Mouse (Mus musculus): ENCODE data around the gene Plagl2. TPM values are rescaled to one million over a fixed set of nuclear protein-coding genes. Genes with fewer than 3 reads are reported as not detected.

Plagl2 gene
- polyA plus RNA-seq, 1 experiment from 2014 or later: 53.5 TPM

- Histone ChIP-seq H3K4me1 (ENCODE audit: control insufficient read depth, insufficient read depth, low read length) (peaks cover 3% of the 10 kb centered on the region; the same call in 1 of the 2 replicates), H3K9me3 (ENCODE audit: control insufficient read depth, low read length) (no peaks in the 10 kb centered on the region), H3K36me3 (ENCODE audit: control insufficient read depth, insufficient read depth, low read length) (peaks cover 8% of the 10 kb centered on the region), H3K9ac (ENCODE audit: low read depth, low read length) (no peak overlapping the region), H3K27ac (ENCODE audit: low read length) (no peak overlapping the region), H3K4me2 (ENCODE audit: low read depth, low read length) (no peak overlapping the region), H3K4me3 (ENCODE audit: low read length) (no peak overlapping the region), H3K27me3 (replicated peaks; ENCODE audit: control insufficient read depth, insufficient read depth, low read length) (no peaks in the 10 kb centered on the region)
- 84% methylated on average over 4 of the region's 4 CpGs for WGBS
- ATAC-seq: no peak
Observed at GRCm38 (mm10) chr2:153213351-153213750, 27.9 kb downstream of the Plagl2 start.

DNA sequence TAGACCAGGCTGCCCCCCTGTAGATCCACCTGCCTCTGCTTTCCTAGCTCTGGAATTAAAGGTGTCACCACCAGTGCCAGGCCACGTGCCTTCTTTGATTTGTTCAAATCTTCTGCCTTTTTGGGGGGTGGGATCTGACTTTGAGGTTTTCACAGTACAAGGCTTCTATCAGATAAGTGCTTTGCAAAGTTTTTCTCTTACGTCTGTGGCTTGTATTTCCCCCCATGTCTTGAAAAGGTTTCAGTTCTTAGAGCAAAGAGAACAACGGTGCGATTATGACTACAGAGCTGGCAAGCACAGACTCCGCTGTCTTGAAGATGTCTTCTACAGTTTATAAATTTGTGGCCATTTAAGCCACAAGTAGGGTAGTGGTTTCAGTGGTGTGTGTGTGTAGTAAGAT lies 29.8 kb downstream of the Plagl2 start:
- H3K4me3 ChIP-seq (ENCODE audit: low read length): no peak overlapping the region
- WGBS: 93% methylated on average over 5 of the region's 5 CpGs
- no peak overlapping the region for H3K4me2 ChIP-seq (ENCODE audit: low read depth, low read length)
- H3K27ac ChIP-seq (ENCODE audit: low read length): no peak overlapping the region
- no peaks in the 10 kb centered on the region for H3K27me3 ChIP-seq (replicated peaks; ENCODE audit: control insufficient read depth, insufficient read depth, low read length)
- peaks cover 3% of the 10 kb centered on the region; the same call in 1 of the 2 replicates for H3K4me1 ChIP-seq (ENCODE audit: control insufficient read depth, insufficient read depth, low read length)
- H3K36me3 ChIP-seq (ENCODE audit: control insufficient read depth, insufficient read depth, low read length): peaks cover 13% of the 10 kb centered on the region
- no peak for ATAC-seq
- no peak overlapping the region for H3K9ac ChIP-seq (ENCODE audit: low read depth, low read length)
- no peaks in the 10 kb centered on the region for H3K9me3 ChIP-seq (ENCODE audit: control insufficient read depth, low read length)

- Histone ChIP-seq H3K9me3 (ENCODE audit: control insufficient read depth, low read length) (no peaks in the 10 kb centered on the region), H3K4me2 (ENCODE audit: low read depth, low read length) (no peak overlapping the region), H3K9ac (ENCODE audit: low read depth, low read length) (no peak overlapping the region), H3K36me3 (ENCODE audit: control insufficient read depth, insufficient read depth, low read length) (peaks cover 19% of the 10 kb centered on the region), H3K27me3 (replicated peaks; ENCODE audit: control insufficient read depth, insufficient read depth, low read length) (no peaks in the 10 kb centered on the region), H3K4me3 (ENCODE audit: low read length) (no peak overlapping the region), H3K27ac (ENCODE audit: low read length) (no peak overlapping the region), H3K4me1 (ENCODE audit: control insufficient read depth, insufficient read depth, low read length) (no peaks in the 10 kb centered on the region)
- 90% methylated on average over 5 of the region's 5 CpGs for WGBS
- ATAC-seq: no peak
Observed at GRCm38 (mm10) chr2:153209286-153209685, 31.9 kb downstream of the Plagl2 start.

GRCm38 (mm10) chr2:153208149-153208548 lies 33.1 kb downstream of the Plagl2 start:
- Histone ChIP-seq H3K36me3 (ENCODE audit: control insufficient read depth, insufficient read depth, low read length) (peaks cover 22% of the 10 kb centered on the region), H3K4me3 (ENCODE audit: low read length) (no peak overlapping the region), H3K9me3 (ENCODE audit: control insufficient read depth, low read length) (no peaks in the 10 kb centered on the region), H3K27me3 (replicated peaks; ENCODE audit: control insufficient read depth, insufficient read depth, low read length) (no peaks in the 10 kb centered on the region), H3K27ac (ENCODE audit: low read length) (no peak overlapping the region), H3K4me1 (ENCODE audit: control insufficient read depth, insufficient read depth, low read length) (no peaks in the 10 kb centered on the region), H3K4me2 (ENCODE audit: low read depth, low read length) (no peak overlapping the region), H3K9ac (ENCODE audit: low read depth, low read length) (no peak overlapping the region)
- ATAC-seq: no peak
- 93% methylated on average over 2 of the region's 2 CpGs for WGBS

GRCm38 (mm10) chr2:153202766-153203165 lies 38.5 kb downstream of the Plagl2 start:
- ATAC-seq: no peak

GRCm38 (mm10) chr2:153199114-153199513 lies 42.1 kb downstream of the Plagl2 start:
- Histone ChIP-seq H3K4me3 (ENCODE audit: low read length) (no peak overlapping the region), H3K27ac (ENCODE audit: low read length) (no peak overlapping the region), H3K4me1 (ENCODE audit: control insufficient read depth, insufficient read depth, low read length) (0 out of 2 replicates have a peak, but pooled peaks cover 3% of the 10 kb centered on the region), H3K9ac (ENCODE audit: low read depth, low read length) (no peak overlapping the region), H3K36me3 (ENCODE audit: control insufficient read depth, insufficient read depth, low read length) (peaks cover 28% of the 10 kb centered on the region), H3K27me3 (replicated peaks; ENCODE audit: control insufficient read depth, insufficient read depth, low read length) (no peaks in the 10 kb centered on the region), H3K4me2 (ENCODE audit: low read depth, low read length) (no peak overlapping the region), H3K9me3 (ENCODE audit: control insufficient read depth, low read length) (no peaks in the 10 kb centered on the region)
- ATAC-seq: no peak
- WGBS: 85% methylated on average over 2 of the region's 2 CpGs

More at GRCm38 (mm10) chr2:153202766-153203165, 38.5 kb downstream of the Plagl2 start:
- Histone ChIP-seq H3K9ac (ENCODE audit: low read depth, low read length) (no peak overlapping the region), H3K4me2 (ENCODE audit: low read depth, low read length) (no peak overlapping the region), H3K4me3 (ENCODE audit: low read length) (no peak overlapping the region), H3K9me3 (ENCODE audit: control insufficient read depth, low read length) (no peaks in the 10 kb centered on the region), H3K27me3 (replicated peaks; ENCODE audit: control insufficient read depth, insufficient read depth, low read length) (no peaks in the 10 kb centered on the region), H3K36me3 (ENCODE audit: control insufficient read depth, insufficient read depth, low read length) (peaks cover 26% of the 10 kb centered on the region), H3K27ac (ENCODE audit: low read length) (no peak overlapping the region), H3K4me1 (ENCODE audit: control insufficient read depth, insufficient read depth, low read length) (no peaks in the 10 kb centered on the region)
- 90% methylated on average over 1 of the region's 1 CpGs for WGBS

DNA sequence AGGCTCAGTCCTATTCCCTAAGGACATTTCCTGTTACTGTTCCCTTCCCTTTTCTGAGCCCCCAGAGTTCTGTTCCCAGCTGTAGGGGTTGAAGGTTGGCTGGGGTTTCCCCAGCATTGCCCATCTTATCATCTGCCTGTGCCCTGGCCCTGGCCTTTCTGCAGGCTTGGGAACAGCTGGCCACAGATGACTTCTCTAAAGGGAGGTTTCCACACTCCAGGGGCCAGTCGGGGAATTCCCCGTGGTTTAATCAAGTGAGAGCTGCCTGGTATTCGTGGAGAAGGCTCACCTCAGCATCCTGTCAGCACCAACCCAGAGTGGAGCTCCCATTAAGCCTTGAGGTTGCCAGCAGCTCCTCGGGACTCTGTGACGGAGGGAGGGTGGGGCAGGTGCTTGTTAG lies 42.7 kb downstream of the Plagl2 start:
- no peak for ATAC-seq
- Histone ChIP-seq H3K27ac (ENCODE audit: low read length) (no peak overlapping the region), H3K36me3 (ENCODE audit: control insufficient read depth, insufficient read depth, low read length) (peaks cover 28% of the 10 kb centered on the region), H3K4me3 (ENCODE audit: low read length) (no peak overlapping the region), H3K9ac (ENCODE audit: low read depth, low read length) (no peak overlapping the region), H3K27me3 (replicated peaks; ENCODE audit: control insufficient read depth, insufficient read depth, low read length) (no peaks in the 10 kb centered on the region), H3K9me3 (ENCODE audit: control insufficient read depth, low read length) (no peaks in the 10 kb centered on the region), H3K4me1 (ENCODE audit: control insufficient read depth, insufficient read depth, low read length) (0 out of 2 replicates have a peak, but pooled peaks cover 3% of the 10 kb centered on the region), H3K4me2 (ENCODE audit: low read depth, low read length) (no peak overlapping the region)
- WGBS: 79% methylated on average over 5 of the region's 5 CpGs

GRCm38 (mm10) chr2:153194255-153194654 lies 47.0 kb downstream of the Plagl2 start:
- 96% methylated on average over 3 of the region's 3 CpGs for WGBS
- no peak for ATAC-seq
- Histone ChIP-seq H3K4me2 (ENCODE audit: low read depth, low read length) (no peak overlapping the region), H3K9me3 (ENCODE audit: control insufficient read depth, low read length) (no peaks in the 10 kb centered on the region), H3K9ac (ENCODE audit: low read depth, low read length) (no peak overlapping the region), H3K27me3 (replicated peaks; ENCODE audit: control insufficient read depth, insufficient read depth, low read length) (no peaks in the 10 kb centered on the region), H3K4me3 (ENCODE audit: low read length) (no peak overlapping the region), H3K27ac (ENCODE audit: low read length) (no peak overlapping the region), H3K4me1 (ENCODE audit: control insufficient read depth, insufficient read depth, low read length) (0 out of 2 replicates have a peak, but pooled peaks cover 3% of the 10 kb centered on the region), H3K36me3 (ENCODE audit: control insufficient read depth, insufficient read depth, low read length) (peaks cover 29% of the 10 kb centered on the region)

DNA sequence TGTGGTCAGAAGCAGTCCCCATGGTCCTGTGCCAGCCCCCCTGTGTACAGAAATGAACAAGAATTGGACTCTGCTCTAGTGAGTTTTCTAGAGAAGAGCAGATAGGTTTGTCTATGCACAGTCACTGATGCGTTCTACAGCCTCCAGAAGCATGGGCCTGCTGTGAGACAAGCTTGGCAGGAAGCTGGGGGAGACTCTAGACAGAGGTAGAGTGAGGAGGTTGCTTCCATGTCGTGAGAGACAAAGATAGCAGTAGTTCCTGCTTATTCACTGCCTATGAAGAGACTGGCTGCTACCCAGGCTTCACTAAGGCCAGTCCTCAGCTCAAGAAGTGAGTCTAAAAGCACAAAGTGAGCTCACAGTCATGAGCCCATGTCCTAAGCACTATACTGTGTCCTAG lies 50.0 kb downstream of the Plagl2 start:
- peaks cover 33% of the 10 kb centered on the region for H3K36me3 ChIP-seq (ENCODE audit: control insufficient read depth, insufficient read depth, low read length)

GRCm38 (mm10) chr2:153187848-153188247 lies 53.4 kb downstream of the Plagl2 start:
- 72% methylated on average over 2 of the region's 2 CpGs for WGBS

More for the DNA sequence above, 50.0 kb downstream of the Plagl2 start:
- Histone ChIP-seq H3K9ac (ENCODE audit: low read depth, low read length) (no peak overlapping the region), H3K27me3 (replicated peaks; ENCODE audit: control insufficient read depth, insufficient read depth, low read length) (no peaks in the 10 kb centered on the region), H3K4me1 (ENCODE audit: control insufficient read depth, insufficient read depth, low read length) (0 out of 2 replicates have a peak, but pooled peaks cover 3% of the 10 kb centered on the region), H3K4me2 (ENCODE audit: low read depth, low read length) (no peak overlapping the region), H3K27ac (ENCODE audit: low read length) (no peak overlapping the region), H3K9me3 (ENCODE audit: control insufficient read depth, low read length) (no peaks in the 10 kb centered on the region), H3K4me3 (ENCODE audit: low read length) (no peak overlapping the region)
- ATAC-seq: no peak
- 85% methylated on average over 2 of the region's 2 CpGs for WGBS

More at GRCm38 (mm10) chr2:153187848-153188247, 53.4 kb downstream of the Plagl2 start:
- Histone ChIP-seq H3K27me3 (replicated peaks; ENCODE audit: control insufficient read depth, insufficient read depth, low read length) (no peaks in the 10 kb centered on the region), H3K36me3 (ENCODE audit: control insufficient read depth, insufficient read depth, low read length) (peaks cover 22% of the 10 kb centered on the region), H3K4me3 (ENCODE audit: low read length) (no peak overlapping the region), H3K9me3 (ENCODE audit: control insufficient read depth, low read length) (no peaks in the 10 kb centered on the region), H3K27ac (ENCODE audit: low read length) (no peak overlapping the region), H3K4me1 (ENCODE audit: control insufficient read depth, insufficient read depth, low read length) (0 out of 2 replicates have a peak, but pooled peaks cover 3% of the 10 kb centered on the region), H3K9ac (ENCODE audit: low read depth, low read length) (no peak overlapping the region), H3K4me2 (ENCODE audit: low read depth, low read length) (no peak overlapping the region)
- no peak for ATAC-seq
